Mouse (Mus musculus): ENCODE results near the gene Ckm. TPM values are rescaled to one million over a fixed set of nuclear protein-coding genes. Genes with fewer than 3 reads are reported as not detected.

The Ckm gene
- total RNA-seq, 2 experiments from 2014 or later = not detected

- peak; percentile 66 for ATAC-seq (replicated peaks; ENCODE audit: low FRiP score, poor library complexity, severe bottlenecking)
These were observed 22.4 kb upstream of the Ckm start for GRCm38 (mm10) chr7:19382166-19382541.

DNA sequence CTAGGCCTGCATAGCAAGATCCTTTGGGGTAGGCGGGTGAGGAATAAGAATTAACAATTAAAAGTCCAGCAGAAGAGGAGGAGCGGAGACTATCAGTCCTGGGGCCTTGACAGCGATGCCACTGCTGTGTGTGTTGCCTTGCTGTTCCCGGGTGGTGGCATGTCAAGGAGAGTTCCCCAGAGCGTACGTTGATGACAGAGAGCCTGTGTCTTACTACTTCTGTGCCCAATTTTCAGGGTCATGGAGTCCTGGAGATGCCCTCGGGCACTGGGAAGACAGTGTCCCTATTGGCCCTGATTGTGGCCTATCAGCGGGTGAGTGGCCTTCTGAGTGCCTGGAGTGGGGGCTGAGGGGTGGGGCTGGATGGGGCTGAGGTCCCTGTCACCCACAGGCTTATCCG lies 20.9 kb upstream of the Ckm start:
- ATAC-seq (replicated peaks; ENCODE audit: low FRiP score, poor library complexity, severe bottlenecking) = no peak

- ATAC-seq (replicated peaks; ENCODE audit: low FRiP score, poor library complexity, severe bottlenecking) = no peak
These were observed 15.7 kb upstream of the Ckm start for GRCm38 (mm10) chr7:19388699-19389413.

- ATAC-seq (replicated peaks; ENCODE audit: low FRiP score, poor library complexity, severe bottlenecking) = no peak
These were observed 10.1 kb upstream of the Ckm start for GRCm38 (mm10) chr7:19394484-19394883.

- ATAC-seq (replicated peaks; ENCODE audit: low FRiP score, poor library complexity, severe bottlenecking) = no peak
These were observed 4.9 kb upstream of the Ckm start for GRCm38 (mm10) chr7:19399496-19400280.

GRCm38 (mm10) chr7:19400946-19401345 lies 3.6 kb upstream of the Ckm start:
- no peak for ATAC-seq (replicated peaks; ENCODE audit: low FRiP score, poor library complexity, severe bottlenecking)

- no peak for ATAC-seq (replicated peaks; ENCODE audit: low FRiP score, poor library complexity, severe bottlenecking)
These were observed 2.0 kb upstream of the Ckm start for GRCm38 (mm10) chr7:19402535-19403112.

GRCm38 (mm10) chr7:19403731-19404296 lies 762 bp upstream of the Ckm start, which contains the start of gene Klc3:
Gene Klc3 (minus strand): TSS chr7:19404104.
- 0 out of 2 replicates have a peak, but pooled peaks have one; percentile 20 for ATAC-seq (replicated peaks; ENCODE audit: low FRiP score, poor library complexity, severe bottlenecking)

- ATAC-seq (replicated peaks; ENCODE audit: low FRiP score, poor library complexity, severe bottlenecking) = peak; percentile 56; the same call in 1 of the 2 replicates
These were observed 841 bp downstream of the Ckm start for GRCm38 (mm10) chr7:19405417-19405816.

DNA sequence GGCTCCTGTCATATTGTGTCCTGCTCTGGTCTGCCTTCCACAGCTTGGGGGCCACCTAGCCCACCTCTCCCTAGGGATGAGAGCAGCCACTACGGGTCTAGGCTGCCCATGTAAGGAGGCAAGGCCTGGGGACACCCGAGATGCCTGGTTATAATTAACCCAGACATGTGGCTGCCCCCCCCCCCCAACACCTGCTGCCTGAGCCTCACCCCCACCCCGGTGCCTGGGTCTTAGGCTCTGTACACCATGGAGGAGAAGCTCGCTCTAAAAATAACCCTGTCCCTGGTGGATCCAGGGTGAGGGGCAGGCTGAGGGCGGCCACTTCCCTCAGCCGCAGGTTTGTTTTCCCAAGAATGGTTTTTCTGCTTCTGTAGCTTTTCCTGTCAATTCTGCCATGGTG lies 5.2 kb downstream of the Ckm start:
- ATAC-seq (replicated peaks; ENCODE audit: low FRiP score, poor library complexity, severe bottlenecking) = no peak

DNA sequence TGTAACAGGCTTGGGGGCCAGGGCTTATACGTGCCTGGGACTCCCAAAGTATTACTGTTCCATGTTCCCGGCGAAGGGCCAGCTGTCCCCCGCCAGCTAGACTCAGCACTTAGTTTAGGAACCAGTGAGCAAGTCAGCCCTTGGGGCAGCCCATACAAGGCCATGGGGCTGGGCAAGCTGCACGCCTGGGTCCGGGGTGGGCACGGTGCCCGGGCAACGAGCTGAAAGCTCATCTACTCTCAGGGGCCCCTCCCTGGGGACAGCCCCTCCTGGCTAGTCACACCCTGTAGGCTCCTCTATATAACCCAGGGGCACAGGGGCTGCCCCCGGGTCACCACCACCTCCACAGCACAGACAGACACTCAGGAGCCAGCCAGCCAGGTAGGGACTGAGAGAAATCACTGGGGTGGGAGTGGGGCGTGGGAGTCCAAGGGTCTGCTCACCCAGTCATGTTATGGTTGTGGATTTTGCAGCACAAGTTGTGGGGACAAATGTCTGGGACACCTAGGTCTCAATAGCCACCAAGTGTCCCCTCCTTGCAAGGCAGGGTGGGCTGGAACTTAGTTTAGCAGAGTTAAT lies 6.3 kb downstream of the Ckm start:
- no peak for ATAC-seq (replicated peaks; ENCODE audit: low FRiP score, poor library complexity, severe bottlenecking)

- ATAC-seq (replicated peaks; ENCODE audit: low FRiP score, poor library complexity, severe bottlenecking) = no peak
These were observed 7.2 kb downstream of the Ckm start for GRCm38 (mm10) chr7:19411783-19412182.

DNA sequence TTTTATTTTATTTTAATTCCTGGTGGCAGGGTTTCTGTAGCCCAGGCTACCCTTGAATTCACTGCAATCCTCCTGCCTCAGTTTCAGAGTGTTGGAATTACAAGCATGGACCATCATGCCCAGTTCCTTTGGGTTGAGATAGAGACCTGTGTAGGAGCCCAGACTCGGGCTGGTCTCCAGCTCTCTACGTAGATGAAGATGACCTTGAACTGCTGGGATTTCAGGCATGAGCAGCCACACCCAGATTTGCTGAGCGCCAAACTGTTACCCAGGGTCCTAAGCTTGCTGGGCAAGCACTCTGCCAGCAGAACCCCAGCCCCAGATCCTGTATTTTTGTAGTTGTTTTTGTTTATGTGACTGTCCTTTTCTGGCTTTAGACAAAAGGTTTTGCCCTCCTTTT lies 8.9 kb downstream of the Ckm start:
- no peak for ATAC-seq (replicated peaks; ENCODE audit: low FRiP score, poor library complexity, severe bottlenecking)

- no peak for ATAC-seq (replicated peaks; ENCODE audit: low FRiP score, poor library complexity, severe bottlenecking)
These were observed 12.0 kb downstream of the Ckm start for GRCm38 (mm10) chr7:19416590-19416989.

DNA sequence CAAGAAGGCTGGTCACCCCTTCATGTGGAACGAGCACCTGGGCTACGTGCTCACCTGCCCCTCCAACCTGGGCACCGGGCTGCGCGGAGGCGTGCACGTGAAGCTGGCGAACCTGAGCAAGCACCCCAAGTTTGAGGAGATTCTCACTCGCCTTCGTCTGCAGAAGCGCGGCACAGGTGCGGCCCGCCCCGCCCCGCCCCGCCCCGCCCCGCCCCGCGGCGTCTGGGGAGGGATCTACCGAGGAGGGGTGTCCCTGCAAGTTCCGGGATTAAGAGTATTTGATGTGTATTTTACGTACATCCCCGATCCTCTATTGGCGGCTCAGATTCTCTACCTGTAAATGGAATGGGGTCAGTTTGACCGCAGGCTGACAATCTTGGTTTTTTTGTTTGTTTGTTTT lies 15.5 kb downstream of the Ckm start:
- no peak for ATAC-seq (replicated peaks; ENCODE audit: low FRiP score, poor library complexity, severe bottlenecking)

- ATAC-seq (replicated peaks; ENCODE audit: low FRiP score, poor library complexity, severe bottlenecking) = peak; percentile 95
These were observed 16.5 kb downstream of the Ckm start for GRCm38 (mm10) chr7:19420821-19421636.

DNA sequence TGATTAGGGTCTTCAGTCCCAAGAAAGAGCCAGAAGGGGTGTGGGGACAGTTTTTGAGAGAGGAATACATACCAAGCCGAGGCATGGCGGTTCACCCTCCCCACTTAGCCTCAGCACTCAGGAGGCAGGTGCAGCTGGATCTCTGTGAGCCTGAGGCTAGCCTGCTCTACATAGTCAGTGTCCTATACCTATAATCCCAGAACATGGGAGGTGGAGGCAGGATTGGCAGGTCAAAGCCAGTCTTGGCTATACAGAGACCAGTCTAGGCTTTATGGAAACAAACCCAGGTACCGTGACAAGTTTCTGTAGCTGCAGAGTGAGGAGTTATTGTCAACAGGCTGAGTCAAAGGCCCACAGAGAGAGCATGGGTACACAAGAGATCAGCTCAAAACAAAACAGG lies 18.5 kb downstream of the Ckm start:
- ATAC-seq (replicated peaks; ENCODE audit: low FRiP score, poor library complexity, severe bottlenecking) = no peak

DNA sequence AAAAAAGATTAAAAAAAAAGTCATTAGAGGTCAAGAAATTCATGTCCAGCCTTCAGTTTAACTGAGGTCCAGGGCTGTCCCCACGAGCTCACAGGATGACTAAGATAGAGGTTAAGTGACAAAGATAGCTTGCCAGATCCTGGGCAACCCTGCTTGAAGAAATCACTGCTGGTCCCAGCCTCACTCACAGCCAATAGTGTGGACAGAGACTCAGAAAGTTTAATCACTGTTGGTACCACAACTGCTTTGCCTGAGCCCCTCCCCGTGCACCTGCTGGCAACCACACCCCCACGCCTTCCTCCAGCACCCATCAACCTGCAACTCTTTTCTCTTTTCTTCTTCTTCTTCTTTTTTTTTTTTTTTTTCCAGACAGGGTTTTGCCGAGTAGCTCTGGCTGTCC lies 19.5 kb downstream of the Ckm start:
- no peak for ATAC-seq (replicated peaks; ENCODE audit: low FRiP score, poor library complexity, severe bottlenecking)

DNA sequence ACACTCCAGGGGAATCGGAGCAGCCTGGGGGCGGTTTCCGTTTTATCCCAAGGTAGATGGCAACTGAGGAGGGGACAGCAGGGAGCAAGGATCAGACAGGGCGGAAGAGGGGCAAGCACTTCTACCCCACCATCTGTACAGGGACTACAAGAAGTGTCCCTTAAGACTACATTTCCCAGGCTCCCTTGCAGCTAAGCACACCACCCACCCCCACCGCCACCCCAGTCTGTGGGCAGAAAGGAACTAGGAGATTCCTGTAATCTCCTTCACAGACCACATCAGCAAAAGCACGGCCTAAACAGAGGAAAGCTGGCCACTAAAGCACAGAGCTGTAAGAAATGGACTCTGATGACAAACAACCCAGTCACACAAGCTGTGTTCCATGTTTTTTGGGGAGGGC lies 21.8 kb downstream of the Ckm start:
- no peak for ATAC-seq (replicated peaks; ENCODE audit: low FRiP score, poor library complexity, severe bottlenecking)
